Mouse (Mus musculus) thymus, postnatal 36 days (tissue): ENCODE data around the gene Slc35c1.
"Not testable (repeated sequence)": the region's sequence is repeated elsewhere in the genome, so short reads cannot be mapped to it uniquely, and the experiment has no call there.

ENCODE experiments used
- DNase-seq, 2 experiments: peaks; one replicate each; pipeline ENCODE4 v3.0.0; 2022; ENCODE audit warnings: mixed read lengths in 2 of 2

Slc35c1 gene

DNA sequence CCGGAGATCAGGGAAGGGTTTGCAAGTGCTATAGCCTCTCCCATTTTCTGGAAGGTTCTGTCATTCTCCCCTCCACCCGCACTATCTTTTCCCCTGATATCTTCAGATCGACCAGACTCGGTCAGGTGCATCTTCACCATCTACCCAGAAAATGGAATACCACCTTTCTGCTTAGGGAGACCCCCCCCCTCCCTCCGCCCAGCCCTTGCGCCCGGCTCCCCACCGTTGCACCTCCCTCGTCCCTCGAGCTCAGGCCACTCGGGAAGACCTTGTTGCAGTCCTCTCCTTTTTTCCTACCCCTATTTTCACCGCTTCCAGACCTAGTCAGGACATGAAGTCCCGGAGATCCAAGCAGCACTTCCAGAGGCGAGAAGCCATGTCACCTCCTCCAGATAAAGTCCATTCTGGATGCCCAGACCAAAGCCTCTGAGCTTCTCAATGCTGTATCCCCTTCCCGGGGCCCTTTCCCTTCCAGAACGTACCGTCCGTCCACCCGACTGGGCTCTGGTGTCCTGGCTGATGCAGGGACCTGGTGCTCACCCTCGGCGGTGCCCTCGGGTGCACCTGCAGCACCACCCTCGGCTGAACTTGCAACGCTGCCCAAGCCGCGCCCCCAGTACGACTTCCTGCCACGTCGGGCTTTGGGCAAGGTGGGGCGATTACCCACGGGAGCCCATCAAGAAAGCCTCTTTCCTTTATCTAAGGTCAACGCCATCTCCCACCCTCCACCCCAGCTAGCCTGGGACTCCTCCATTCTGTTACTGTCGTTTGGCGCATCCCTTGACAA lies at the start of gene Slc35c1:
Gene Slc35c1 (minus strand): TSS at position 618 of the 787 bp plus-strand sequence.
- peak; percentile 72 to 82 for DNase-seq

DNA sequence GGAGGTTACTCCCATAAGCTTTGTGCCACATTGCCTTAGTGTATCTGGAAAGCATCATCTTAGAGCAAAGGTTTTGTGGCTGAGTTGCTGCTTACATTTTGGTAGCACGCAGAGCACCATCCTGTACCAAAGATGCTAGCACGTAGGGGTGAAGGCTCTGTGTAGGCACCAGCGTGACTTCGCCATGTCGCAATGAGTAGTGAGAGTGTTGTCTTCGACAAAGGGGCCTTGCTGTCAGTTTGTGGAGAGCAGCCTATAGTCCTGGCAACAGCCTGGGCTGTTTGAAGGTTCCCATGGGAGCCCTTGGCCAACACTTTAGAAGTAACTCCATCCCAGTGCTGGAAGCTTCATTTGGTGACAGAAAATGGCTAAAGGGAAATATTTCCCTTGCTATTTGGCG lies 45.0 kb upstream of the Slc35c1 start:
- no peak for DNase-seq

DNA sequence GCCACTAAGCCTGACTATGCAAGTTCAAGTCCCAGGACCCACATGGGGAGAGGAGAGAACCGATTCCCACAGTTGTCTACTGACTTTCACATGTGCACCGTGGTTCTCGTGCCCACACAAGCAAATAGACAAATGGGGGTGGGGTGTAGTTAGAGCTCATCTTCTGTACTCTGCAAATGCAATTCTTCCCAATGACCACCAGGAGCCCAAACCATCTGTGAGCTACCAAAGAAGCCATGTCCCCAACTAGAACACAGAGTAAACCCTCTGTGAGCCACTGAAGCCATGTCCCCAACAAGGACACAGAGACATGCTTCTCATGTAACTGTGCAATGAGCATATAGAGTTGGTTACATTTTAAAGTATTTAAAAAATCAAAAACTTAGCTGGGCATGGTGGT lies 43.1 kb upstream of the Slc35c1 start:
- DNase-seq: no peak

DNA sequence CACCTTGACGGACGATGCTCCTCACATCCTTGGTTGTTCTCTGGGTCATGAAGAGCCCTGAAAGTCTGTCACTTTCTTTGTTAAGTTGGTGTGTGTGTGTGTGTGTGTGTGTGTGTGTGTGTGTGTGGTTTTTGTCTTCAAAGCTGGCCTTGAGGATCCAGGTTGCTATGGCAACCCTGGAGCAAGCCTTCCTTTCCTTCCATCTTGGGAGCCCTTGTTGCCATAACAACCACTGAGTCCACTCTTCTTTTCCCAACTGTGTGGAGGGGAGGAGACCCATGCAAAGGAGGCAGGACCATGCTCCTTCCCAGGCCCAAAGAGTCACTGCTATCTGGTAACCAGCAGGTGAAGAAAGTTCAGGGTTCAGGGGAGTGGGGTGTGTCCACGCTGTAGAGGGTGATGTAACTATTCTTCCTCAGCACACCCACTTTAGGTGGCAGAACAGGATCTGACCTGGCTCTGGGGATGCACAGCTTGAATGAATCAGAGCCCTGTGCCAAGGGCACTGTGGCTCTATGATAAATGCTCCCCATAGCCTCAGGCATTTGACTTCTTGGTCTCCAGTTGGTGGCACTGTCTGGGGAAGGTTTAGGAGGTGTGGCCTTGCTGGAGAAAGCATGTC lies 39.5 kb upstream of the Slc35c1 start:
- DNase-seq: no peak

DNA sequence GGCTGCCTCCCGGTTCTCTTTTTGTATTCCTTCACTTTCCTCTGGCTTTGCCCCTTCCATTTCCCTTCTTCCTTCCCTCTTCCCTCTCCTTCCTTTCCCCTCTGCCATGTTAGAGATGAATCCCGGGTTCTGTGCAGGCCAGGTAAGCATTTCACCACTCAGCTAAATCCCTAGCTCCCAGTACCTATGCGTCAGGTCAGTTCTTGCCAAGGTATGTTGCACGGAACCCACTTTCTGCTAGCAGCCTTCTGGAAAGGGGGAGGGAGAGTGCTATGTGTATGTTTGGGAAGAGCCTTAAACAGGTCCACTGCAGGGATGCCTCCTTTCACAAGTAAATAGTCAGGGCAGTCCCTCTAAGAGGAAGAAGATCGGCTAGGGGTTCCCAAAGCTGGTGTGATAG lies 36.8 kb upstream of the Slc35c1 start:
- DNase-seq: no peak

DNA sequence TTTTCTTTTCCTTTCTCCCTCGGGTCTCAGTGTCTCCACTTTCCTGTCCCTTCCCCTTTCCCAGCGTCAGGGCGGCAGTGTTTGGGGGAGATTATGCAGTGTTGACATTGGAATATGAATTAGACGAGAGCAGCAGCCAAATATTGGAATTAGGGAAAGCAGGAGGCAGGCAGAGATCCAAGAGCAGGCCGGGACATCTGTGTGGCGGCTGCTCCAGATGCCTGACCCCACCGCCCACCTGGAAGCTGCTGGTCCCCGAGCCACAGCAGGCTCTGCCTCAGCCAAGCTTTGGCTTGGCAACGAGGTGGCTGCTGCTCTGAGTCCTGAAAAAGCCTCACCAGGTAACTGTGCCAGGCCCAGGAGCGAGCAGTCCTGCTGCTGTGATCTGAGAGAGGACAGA lies 36.3 kb upstream of the Slc35c1 start:
- DNase-seq: no peak

DNA sequence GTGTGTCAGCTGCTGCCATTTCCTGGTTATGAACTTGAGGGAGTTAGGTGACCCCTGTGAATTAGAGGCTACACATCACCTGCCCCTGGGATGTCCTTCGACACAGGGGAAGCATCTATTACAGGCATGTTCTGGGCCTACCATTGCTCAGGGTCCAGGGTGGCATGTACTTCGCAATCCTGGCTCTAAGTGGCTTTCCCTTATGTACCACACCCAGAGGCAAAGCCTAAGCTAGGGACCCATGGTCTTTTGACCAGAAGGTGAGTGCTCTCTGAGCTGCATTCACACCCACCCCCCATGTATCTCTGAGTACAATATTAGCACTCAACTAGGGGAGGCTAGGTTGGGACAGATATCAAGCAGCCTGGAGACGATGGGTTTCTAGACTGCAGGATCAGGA lies 34.6 kb upstream of the Slc35c1 start:
- DNase-seq: no peak

DNA sequence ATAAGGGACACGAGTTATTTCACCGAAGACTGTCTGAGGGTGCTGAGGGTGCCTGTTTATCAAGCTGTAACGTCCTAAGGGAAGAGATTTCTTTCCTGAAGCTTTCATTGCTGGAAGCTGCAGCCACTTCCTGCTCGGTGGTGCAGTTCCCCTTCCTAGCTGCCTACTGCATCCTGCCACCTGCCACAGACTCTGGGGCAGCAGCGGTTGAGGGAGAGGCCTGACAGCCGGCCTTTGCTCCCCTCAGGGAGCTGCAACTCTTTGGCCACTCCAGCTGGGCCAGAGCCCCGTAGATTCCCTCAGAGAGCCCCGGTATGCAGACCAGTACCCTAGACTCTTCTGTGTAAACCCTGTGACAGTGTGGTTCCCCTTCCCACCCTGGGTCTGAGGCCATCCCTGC lies 34.1 kb upstream of the Slc35c1 start:
- no peak for DNase-seq

DNA sequence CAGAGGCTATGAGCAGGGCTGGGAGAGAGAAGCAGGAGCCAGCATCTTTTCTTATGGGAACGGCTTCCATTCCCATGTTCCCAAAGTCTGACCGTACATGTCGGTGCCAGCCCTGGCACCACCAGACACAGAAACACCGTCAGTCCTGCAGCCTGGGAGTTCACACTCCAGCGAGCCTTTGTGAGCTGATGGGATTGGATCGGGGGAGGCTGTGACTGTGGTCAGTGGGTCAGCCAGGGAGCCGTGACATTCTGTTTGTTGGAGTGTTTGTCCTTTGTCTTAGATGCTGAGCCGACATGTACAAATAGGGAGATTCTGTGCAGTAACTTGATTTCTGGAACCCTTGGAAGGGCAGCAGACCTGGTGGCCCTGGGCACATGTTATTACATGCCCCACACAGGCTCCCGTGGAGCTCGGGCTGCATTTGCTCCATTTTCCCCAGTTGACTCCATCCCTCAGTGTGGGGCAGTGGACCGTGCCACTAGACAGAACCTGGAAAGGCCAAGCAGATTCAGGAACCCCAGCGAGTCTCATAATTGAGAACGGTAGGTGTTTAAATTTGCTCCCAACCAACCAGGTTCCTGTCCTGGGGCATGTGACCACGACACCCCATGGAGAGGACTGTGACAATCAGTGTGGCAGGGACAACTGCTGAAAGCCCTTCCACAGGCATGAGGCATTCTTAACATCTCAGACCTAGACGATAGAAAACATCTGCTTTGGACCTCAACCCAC lies 33.5 kb upstream of the Slc35c1 start:
- no peak for DNase-seq

DNA sequence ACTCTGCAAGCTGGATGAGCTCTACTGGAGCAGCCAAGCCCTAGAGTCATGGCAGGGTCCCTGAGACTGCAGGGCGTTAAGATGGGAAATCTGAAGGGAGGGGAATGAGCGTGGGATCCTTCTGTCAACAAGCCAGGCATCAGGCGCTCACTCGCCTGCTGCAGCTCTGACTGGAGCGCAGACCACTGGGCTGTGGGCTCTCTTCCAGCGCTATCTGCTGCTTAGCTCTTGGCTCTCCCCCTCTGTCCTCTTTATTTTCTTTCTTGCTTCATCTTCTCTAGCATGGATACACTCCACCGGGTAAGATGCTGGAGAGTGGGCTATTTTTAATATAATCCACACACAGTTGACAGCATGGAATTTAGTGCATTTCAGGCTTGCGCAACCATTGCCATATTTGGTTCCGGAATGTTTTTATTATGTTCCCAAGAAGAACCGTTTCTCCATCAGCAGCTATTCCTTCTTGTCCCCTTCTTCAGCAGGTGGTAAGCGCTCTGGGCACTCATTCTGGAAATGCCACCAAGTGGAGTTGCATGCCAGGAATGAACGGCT lies 31.7 kb upstream of the Slc35c1 start:
- DNase-seq: no peak

DNA sequence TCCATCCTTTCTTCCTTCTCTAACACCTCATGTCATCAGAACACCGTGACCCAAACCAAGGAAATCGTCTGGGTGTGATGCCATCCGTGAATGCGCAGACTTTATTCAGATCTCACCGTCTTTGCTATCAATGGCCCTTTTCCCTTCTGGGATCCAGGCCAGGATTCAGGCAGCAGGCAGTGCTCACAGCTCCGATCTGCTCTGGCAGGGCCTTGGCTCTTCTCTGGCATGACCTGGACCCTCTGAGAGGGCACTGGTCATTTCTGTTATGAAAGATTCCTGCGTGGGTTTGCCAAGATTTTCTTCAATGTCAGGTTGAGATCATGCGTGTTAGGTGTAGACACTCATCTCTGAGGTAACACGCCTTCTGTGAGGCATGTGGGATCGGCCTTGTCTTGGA lies 30.2 kb upstream of the Slc35c1 start:
- no peak for DNase-seq

DNA sequence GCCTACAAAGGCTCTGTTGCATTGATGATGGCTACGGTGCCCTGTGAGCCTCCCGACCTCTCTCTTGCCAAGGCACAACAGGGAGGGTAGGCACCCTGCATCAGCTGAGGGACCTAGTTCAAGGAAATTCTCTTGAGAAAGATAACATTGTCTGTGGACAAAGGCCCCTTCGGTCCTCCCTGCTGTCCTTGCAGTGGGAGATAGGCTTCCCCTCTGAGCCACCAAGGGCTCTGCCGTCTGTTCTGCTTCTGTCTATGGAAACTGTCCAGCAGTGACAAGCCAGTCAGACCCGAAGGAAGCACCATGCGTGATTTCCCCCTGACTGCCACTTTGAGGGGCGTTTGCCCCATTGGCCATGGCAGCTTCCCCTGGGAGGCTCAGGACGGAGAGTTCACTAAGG lies 27.5 kb upstream of the Slc35c1 start:
- DNase-seq: no peak

DNA sequence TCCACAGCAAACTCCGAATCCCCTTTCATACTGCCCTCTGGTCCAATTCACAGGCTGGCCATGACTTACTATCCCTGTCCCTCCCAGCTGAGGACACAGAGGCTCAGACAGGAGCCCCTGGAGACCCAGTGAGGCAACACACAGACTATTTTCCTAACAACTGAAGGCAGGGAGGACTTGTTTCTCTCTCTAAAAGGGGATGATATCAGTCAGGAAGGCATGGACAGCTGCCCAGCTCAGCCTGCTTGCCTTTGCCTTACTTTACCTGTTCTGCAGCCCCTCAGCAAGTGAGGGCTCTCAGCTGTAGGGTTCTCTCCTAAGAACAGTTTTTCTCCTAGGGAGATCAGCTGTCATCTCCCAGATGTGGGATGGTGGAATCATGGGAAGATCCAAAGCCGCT lies 26.6 kb upstream of the Slc35c1 start:
- no peak for DNase-seq

DNA sequence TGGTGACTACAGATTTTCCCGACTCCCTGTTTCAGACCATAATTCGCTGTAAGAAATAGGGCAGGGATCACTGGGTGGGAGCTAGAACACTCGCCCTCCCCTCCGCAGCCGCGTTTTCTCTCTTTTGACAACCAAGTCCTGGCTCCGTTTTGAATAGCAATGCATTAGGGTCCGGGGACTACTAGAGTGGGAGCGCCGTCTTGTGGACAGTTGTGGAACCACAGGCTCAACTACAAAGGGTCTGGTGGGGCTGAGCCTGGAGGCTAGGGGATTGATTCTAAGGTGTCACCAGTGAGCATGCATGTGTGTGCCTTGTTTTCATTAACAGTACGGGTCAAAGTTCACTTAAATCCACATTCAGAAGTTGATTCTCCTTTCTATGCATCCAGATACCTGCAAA lies 26.1 kb upstream of the Slc35c1 start:
- DNase-seq: peak; percentile 82 to 87

DNA sequence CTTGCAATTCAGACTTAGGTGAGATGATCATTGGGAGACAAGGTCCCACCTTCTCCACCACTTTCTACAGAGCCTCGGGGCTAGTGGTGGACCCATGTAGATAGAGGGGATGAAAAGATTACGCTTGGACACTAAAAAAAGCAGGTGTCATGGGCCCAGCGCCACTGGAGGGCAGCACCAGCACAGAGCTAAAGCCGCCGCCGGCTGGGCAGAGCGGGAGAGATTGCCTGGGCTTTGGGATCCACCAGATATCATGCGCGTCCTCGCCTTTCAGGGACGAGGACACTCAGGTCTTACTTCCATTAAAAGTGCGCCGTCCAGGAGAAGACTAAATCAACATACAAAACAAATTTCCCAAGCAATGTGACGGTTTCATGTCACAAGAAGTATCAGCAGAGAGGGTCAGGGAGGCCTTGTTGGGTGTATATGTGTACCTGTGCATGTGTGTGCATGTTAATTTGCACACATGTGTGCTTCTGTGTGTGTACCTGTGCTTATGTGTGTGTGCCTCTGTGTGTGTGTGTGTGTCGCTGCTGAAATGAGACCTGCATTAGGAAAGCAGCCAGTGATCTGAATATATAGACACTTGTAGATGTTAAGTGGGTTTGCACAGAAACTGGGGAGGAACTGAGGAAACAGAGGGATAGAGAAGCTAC lies 25.4 kb upstream of the Slc35c1 start:
- peak; percentile 55 to 60 for DNase-seq

DNA sequence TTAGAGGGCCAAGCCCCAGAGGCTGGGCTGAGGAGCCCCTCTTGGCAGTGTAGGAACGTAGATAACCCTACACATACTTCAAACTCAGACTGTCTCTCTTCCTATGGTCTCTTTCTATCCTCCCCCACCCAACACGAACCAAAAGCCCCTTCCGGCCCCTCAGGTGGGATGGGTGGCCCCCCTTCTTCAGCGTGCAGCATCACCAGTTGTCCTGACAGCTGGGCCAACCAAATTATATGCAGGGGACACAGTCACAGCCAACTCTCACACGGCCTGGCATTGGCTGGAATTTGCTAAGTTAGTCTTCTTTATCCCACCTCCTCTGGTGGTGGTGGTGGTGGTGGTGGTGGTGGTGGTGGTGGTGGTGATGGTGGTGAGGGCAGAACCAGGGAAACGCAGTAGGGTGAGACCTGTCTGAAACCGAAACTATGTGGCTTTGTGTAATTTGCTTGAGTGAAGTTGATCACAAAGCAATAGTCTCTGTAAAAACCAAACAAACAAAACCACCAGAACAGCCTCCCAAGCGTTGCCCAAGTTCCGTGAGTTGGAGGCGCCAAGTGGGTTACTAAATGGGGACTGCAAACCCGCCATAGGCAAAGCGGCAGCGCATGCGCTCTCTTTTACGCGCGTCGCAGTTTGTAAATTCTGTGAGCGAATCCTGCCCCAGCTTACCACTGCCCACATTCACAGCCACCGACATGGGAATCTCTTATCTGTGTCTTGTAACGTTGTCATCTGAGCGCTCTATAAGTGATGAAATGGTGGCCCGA lies 24.1 kb upstream of the Slc35c1 start:
- DNase-seq: peak; percentile 33 to 40

DNA sequence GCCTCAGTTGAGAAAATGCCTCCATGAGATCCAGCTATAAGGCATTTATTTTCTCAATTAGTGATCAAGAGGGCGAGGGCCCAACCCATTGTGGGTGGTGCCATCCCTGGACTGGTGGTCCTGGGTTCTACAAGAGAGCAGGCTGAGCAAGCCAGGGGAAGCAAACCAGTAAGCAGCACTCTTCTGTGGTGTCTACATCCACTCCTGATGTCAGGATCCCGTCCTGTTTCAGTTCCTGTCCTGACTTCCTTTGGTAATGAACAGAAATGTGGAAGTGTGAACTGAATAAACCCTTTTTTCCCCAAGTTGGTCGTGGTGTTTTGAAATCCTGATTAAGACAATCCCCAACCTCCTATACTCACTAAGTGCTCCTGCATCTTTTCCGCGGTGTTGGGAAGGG lies 23.2 kb upstream of the Slc35c1 start:
- DNase-seq: no peak

DNA sequence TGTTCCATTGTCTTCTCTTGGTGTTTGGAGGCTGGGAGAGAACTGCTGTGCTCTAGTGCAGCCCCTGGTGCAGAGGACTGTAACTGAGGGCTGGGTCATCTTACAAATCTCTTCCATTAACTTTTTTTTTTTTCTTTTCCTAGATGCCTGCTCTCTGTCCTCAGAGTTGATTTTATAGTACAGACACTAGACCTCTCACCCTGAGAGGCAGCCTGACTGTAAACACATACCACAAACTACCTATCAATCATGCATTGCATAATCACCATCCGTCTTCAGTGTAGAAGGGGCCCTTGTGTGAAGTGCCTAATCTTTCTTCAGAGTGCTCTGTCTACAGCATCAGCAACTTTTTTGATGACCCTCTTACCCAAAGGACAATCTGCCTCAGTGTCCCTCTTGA lies 22.2 kb upstream of the Slc35c1 start:
- DNase-seq: no peak

DNA sequence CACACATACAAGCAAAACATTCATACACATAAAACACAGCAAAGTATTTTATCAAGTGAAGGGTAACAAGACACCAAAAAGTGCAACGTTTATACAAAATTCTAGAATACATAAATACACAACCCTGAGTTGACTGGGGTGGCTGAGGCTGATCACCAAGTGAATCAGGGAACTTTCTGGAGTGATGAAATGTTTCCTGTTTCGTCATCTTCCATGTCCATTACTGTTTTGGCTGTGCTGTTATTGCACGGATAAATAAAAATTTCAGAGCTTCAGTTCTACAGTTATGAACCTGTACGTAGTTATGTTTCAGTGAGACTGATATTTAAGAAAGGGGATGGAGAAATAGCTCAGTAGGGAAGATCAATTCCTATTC lies 18.0 kb upstream of the Slc35c1 start:
- DNase-seq: no peak

DNA sequence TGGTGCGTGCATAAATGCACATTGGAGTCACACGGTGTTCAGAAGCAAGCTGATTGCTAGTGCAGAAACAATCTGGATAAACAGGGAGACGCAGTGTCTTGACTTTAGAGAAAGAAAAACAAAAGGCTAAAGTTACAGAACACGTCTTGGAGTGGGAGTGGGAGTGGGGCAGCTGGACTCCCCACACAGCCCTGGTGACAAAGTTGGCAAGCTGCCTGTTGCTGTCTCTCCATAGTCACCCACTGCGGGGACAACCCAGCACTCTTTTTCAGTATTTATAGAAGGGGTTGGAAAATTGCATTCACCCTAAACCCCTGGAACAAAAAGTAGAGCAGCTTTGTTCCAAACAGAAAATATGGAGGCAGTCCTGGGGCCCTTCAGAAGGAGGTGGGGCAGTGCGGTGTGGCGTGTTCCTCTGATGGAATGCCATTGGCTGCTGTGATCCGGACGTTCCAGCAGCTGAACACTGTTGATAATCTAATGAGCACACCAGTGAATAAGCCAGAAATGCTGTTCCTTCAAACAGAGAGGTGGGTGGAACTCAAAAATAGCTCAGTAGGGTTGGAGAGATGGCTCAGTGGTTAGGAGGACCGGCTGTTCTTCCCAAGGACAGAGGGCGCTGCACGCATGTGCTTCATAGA lies 17.5 kb upstream of the Slc35c1 start:
- DNase-seq: no peak

DNA sequence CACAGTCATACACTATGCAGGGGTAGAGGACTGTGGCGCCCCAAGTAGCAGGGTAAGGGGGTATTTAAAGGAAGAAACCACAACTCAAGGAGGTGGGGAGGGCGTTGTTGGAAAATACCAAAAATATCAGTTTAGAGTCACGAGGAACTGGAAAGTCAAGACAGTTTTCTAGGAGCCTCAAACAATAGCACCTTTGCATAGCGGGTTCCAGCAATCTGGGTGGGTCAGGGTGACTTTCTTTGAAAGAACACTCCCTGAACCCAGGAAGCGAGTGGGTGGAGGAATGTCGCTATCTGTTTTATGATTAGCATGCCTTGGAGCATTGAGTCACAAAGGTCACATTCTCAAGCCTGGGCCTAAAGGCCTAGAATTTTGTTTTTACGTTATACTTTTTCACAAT lies 16.2 kb upstream of the Slc35c1 start:
- not testable (repeated sequence) for DNase-seq

DNA sequence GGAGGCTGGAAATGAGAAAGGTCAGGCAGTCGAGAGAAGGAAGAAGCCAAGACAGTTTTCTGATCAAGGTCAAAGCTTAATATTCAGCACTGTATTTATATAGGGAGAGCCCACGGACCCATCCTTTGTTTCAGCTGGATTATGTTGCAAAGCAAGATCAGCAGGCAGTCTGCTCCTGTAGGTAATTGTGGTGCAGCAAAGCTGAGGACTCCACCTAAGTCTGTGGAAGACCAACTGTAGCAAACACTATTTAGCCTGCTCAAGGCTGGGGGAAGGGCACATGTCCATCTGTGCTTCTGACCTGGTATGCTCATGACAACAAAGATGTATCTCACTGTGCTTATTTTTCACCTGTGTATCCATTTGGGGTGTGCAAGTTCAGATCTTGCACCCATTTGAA lies 15.4 kb upstream of the Slc35c1 start:
- no peak for DNase-seq
